Mouse (Mus musculus) stomach, postnatal 0 days (tissue): ENCODE results near the gene Lyplal1. TPM values are rescaled to one million over a fixed set of nuclear protein-coding genes. Genes with fewer than 3 reads are reported as not detected.

Experiments
- ATAC-seq: fragments of 200-750 bp; cut with Nextera tagmentation; 2 replicates; pipeline ENCODE4 v1.8.0; 2017; ENCODE audit not compliant: low FRiP score, low TSS enrichment
- DNase-seq: peaks from one replicate; pipeline ENCODE4 v3.0.0-alpha.2; 2016; ENCODE audit warnings: low spot score
- H3K27ac ChIP-seq: fragments of 300-500 bp; sonication (generic); replicated peaks from 2 replicates; pipeline ENCODE4 v1.5.1; 2014; ENCODE audit warnings: mild to moderate bottlenecking, control low read depth
- H3K27me3 ChIP-seq: fragments of 300-500 bp; sonication (generic); 2 replicates; pipeline ENCODE4 v1.6.1; 2014; ENCODE audit warnings: low read length; ENCODE audit not compliant: control insufficient read depth, insufficient read depth
- H3K36me3 ChIP-seq: fragments of 300-500 bp; sonication (generic); 2 replicates; pipeline ENCODE4 v1.6.1; 2014; ENCODE audit warnings: low read length, mixed read lengths; ENCODE audit not compliant: control insufficient read depth, insufficient read depth
- H3K4me1 ChIP-seq: fragments of 300-500 bp; sonication (generic); replicated peaks from 2 replicates; pipeline ENCODE4 v1.6.1; 2014; ENCODE audit warnings: antibody characterized with exemption; ENCODE audit not compliant: control insufficient read depth, insufficient read depth
- H3K4me2 ChIP-seq: fragments of 300-500 bp; sonication (generic); replicated peaks from 2 replicates; pipeline ENCODE4 v1.6.1; 2014; ENCODE audit warnings: low read depth, mild to moderate bottlenecking, control low read depth, moderate library complexity
- H3K4me3 ChIP-seq: fragments of 300-500 bp; sonication (generic); 2 replicates; pipeline ENCODE4 v1.5.1; 2014; ENCODE audit warnings: low read depth, low read length, control low read depth
- H3K9ac ChIP-seq: fragments of 300-500 bp; sonication (generic); 2 replicates; pipeline ENCODE4 v1.6.1; 2014; ENCODE audit warnings: mild to moderate bottlenecking, low read length, control low read depth, mixed read lengths
- H3K9me3 ChIP-seq: fragments of 300-500 bp; sonication (generic); 2 replicates; pipeline ENCODE4 v1.6.1; 2016; ENCODE audit warnings: low read length; ENCODE audit not compliant: control insufficient read depth
- CTCF ChIP-seq: IDR thresholded peaks from 2 replicates; pipeline ENCODE4 v1.5.1; 2016; ENCODE audit warnings: antibody characterized with exemption, low read depth, mild to moderate bottlenecking, moderate library complexity
- EP300 ChIP-seq: optimal IDR thresholded peaks from 2 replicates; pipeline ENCODE3; 2016; ENCODE audit warnings: antibody characterized with exemption
- WGBS: fragments of 180-500 bp; shearing (Covaris S2); extraction: QIAGEN DNeasy Blood & Tissue Kit; methylation state at CpG from one replicate; pipeline ENCODE4 v1.1.7; 2014; 5-methylcytosine and 5-hydroxymethylcytosine counted together
- polyA plus RNA-seq: library from polyadenylated mRNA; unstranded; fragments of >200 nt; fragmentation: Nextera tagmentation; extraction: Ambion mirVana; gene quantifications from 2 replicates; pipeline ENCODE4 v1.2.1, GENCODE M21; 2015

Lyplal1 gene
- polyA plus RNA-seq, 1 experiment from 2014 or later = 11.3 TPM

- Histone ChIP-seq H3K4me1 (no peaks in the 10 kb centered on the region; the same call in 1 of the 2 replicates), H3K27me3 (no peaks in the 10 kb centered on the region), H3K27ac (no peak overlapping the region), H3K4me3 (no peak overlapping the region), H3K9ac (no peak overlapping the region), H3K36me3 (no peaks in the 10 kb centered on the region), H3K9me3 (no peaks in the 10 kb centered on the region), H3K4me2 (no peak overlapping the region)
- TF ChIP-seq EP300 (no peak), CTCF (no peak)
- DNase-seq = no peak
- 55% methylated on average over 12 of the region's 12 CpGs for WGBS
- no peak for ATAC-seq
Measured at GRCm38 (mm10) chr1:186137873-186138272, 20.8 kb upstream of the Lyplal1 start.

GRCm38 (mm10) chr1:186136636-186137380 lies 19.7 kb upstream of the Lyplal1 start:
- TF ChIP-seq CTCF = no peak
- no peak for TF ChIP-seq EP300
- Histone ChIP-seq H3K36me3 (no peaks in the 10 kb centered on the region), H3K9me3 (no peaks in the 10 kb centered on the region), H3K27ac (0 out of 2 replicates have a peak overlapping the region, but pooled peaks have one; percentile 24), H3K9ac (no peak overlapping the region), H3K4me1 (no peaks in the 10 kb centered on the region; the same call in 1 of the 2 replicates), H3K4me2 (no peak overlapping the region), H3K27me3 (no peaks in the 10 kb centered on the region), H3K4me3 (no peak overlapping the region)
- WGBS = 47% methylated on average over 6 of the region's 6 CpGs
- ATAC-seq (no peak), DNase-seq (no peak)

GRCm38 (mm10) chr1:186131465-186131864 lies 14.4 kb upstream of the Lyplal1 start:
- H3K4me1 ChIP-seq = no peaks in the 10 kb centered on the region
- no peak overlapping the region for H3K27ac ChIP-seq
- no peak overlapping the region for H3K9ac ChIP-seq
- ATAC-seq = no peak
- no peaks in the 10 kb centered on the region for H3K36me3 ChIP-seq
- H3K4me2 ChIP-seq = no peak overlapping the region
- TF ChIP-seq CTCF = no peak
- no peak for TF ChIP-seq EP300
- no peak for DNase-seq
- 84% methylated on average over 3 of the region's 3 CpGs for WGBS
- no peaks in the 10 kb centered on the region for H3K9me3 ChIP-seq
- H3K4me3 ChIP-seq = no peak overlapping the region
- H3K27me3 ChIP-seq = no peaks in the 10 kb centered on the region

GRCm38 (mm10) chr1:186128940-186129339 lies 11.8 kb upstream of the Lyplal1 start:
- Histone ChIP-seq H3K36me3 (no peaks in the 10 kb centered on the region), H3K4me1 (no peaks in the 10 kb centered on the region), H3K9ac (no peak overlapping the region), H3K4me3 (no peak overlapping the region), H3K27me3 (no peaks in the 10 kb centered on the region), H3K4me2 (no peak overlapping the region), H3K27ac (no peak overlapping the region), H3K9me3 (no peaks in the 10 kb centered on the region)
- ATAC-seq (no peak), DNase-seq (no peak)
- 77% methylated on average over 8 of the region's 8 CpGs for WGBS
- TF ChIP-seq CTCF (no peak), EP300 (no peak)

- DNase-seq = no peak
- 63% methylated on average over 6 of the region's 6 CpGs for WGBS
- TF ChIP-seq CTCF = no peak
- no peak for TF ChIP-seq EP300
- Histone ChIP-seq H3K27me3 (no peaks in the 10 kb centered on the region), H3K27ac (no peak overlapping the region), H3K9me3 (no peaks in the 10 kb centered on the region), H3K4me1 (no peaks in the 10 kb centered on the region), H3K4me2 (no peak overlapping the region), H3K4me3 (no peak overlapping the region), H3K9ac (no peak overlapping the region), H3K36me3 (no peaks in the 10 kb centered on the region)
- ATAC-seq = no peak
Measured at GRCm38 (mm10) chr1:186126313-186126862, 9.3 kb upstream of the Lyplal1 start.

- Histone ChIP-seq H3K27ac (no peak overlapping the region), H3K9ac (no peak overlapping the region), H3K4me3 (no peak overlapping the region), H3K4me1 (no peaks in the 10 kb centered on the region), H3K27me3 (no peaks in the 10 kb centered on the region), H3K9me3 (no peaks in the 10 kb centered on the region), H3K36me3 (no peaks in the 10 kb centered on the region), H3K4me2 (no peak overlapping the region)
- TF ChIP-seq CTCF (no peak), EP300 (no peak)
- no peak for DNase-seq
- ATAC-seq = no peak
Measured at GRCm38 (mm10) chr1:186123690-186124089, 6.6 kb upstream of the Lyplal1 start.
